Mouse (Mus musculus): ENCODE data around the gene Gpc6. TPM values are rescaled to one million over a fixed set of nuclear protein-coding genes. Genes with fewer than 3 reads are reported as not detected.

The Gpc6 gene
- total RNA-seq, 2 experiments from 2014 or later: 11.0 to 13.5 TPM

- intact Hi-C loops (cut with DNase I): loop anchor here (5.0 kb wide), 1 partner anchor 48 kb away; no protein-coding TSS in a partner anchor
- no peak for DNase-seq (ENCODE audit: low spot score)
Measured at GRCm38 (mm10) chr14:117889653-117890052, 964.5 kb downstream of the Gpc6 start.

DNA sequence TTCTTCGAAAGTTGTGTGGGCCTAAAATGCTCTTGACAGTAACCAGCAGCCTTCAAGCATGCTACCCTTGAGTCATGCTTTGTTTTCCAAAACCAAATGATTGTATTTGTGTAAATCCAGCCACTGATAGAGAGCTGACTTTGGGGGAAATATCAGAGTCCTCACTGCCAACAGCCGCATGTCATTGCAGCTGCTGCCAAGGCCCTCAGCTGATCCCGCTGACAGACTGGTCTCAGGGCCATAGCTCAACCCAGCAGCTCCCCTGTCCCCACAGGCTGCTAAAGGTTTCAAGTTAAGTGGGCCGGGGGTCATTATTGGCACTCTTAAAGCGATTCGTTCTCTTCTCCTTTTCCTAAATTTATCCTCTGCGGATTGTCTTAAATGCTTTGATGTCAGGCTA lies 966.3 kb downstream of the Gpc6 start:
- no peak for DNase-seq (ENCODE audit: low spot score)
- intact Hi-C loops (cut with DNase I): loop anchor here (5.0 kb wide), 1 partner anchor 46 kb away; no protein-coding TSS in a partner anchor

- intact Hi-C loops (cut with DNase I): loop anchor here (5.0 kb wide), 1 partner anchor 45 kb away; no protein-coding TSS in a partner anchor
- no peak for DNase-seq (ENCODE audit: low spot score)
Measured at GRCm38 (mm10) chr14:117892026-117892425, 966.9 kb downstream of the Gpc6 start.

DNA sequence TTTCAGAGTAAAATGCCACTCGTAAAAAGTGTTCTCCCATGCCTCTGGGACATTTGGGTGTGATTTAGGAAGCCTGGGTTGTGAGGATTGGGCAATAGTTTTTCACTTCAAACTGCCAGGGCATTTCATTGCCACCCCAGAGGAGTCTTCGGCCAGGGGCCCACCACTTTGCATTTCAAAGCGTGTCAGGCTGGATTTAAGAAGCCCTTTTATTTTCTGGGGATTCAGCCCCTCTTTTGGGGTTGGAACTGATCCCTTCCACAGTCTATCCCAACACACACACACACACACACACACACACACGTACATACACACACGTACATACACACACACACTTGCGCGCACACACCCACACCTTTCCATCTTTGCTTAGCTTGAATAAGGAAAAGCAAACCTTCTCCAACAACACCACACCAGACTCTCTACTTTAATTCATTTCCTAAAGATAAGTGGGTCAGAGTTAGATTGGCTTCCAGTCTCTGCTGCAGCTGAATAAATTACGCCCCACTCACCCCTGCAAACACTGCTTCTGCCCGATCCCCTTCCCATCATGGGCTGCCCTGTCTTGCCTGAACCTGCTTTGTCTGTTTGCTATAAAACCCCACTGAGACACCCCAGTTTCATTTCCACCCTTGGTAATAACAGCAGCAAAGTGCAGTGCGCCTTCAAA lies 969.9 kb downstream of the Gpc6 start:
- intact Hi-C loops (cut with DNase I): loop anchor here (5.0 kb wide), 1 partner anchor 42 kb away; no protein-coding TSS in a partner anchor
- no peak for DNase-seq (ENCODE audit: low spot score)

DNA sequence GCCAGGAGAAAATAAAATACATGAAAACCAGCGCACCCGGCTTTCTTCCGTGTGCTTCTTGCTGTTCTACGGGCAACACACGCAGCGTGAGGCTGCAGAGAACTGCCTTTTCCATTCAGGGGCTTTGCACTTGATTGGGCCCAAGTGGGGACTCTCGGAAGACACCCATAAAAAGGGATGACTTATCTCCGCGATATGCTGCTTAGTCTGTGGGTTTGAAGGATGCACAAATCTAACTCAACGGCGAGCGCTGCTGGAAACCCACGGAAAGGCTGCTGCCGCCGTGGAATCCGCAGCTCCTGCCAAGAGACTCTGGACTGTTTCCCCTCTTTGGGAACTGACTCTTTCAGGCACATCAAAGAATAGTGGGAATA lies 970.4 kb downstream of the Gpc6 start:
- intact Hi-C loops (cut with DNase I): no loop called here
- no peak for DNase-seq (ENCODE audit: low spot score)

DNA sequence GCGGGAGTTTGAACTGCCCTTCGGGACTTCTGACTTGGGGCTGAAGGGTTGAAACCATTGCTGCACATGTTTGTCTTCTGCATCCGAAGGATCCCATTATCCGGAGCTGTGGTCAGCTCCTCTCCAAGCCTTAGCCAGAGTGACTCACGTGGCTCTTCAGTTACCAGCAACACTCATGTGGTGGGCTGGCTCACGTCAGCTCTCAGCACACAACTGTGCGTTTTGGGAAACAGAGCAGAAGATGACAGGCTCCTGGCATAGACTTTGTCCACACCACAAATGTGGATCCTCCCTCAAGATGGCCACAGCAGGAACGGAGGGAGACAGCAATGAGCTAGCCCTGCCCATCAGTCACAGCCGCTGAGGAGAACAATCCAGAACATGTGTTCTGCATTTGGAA lies 979.2 kb downstream of the Gpc6 start:
- DNase-seq (ENCODE audit: low spot score): no peak
- intact Hi-C loops (cut with DNase I): loop anchor here (2.0 kb wide), 1 partner anchor 17 kb away; no protein-coding TSS in a partner anchor

DNA sequence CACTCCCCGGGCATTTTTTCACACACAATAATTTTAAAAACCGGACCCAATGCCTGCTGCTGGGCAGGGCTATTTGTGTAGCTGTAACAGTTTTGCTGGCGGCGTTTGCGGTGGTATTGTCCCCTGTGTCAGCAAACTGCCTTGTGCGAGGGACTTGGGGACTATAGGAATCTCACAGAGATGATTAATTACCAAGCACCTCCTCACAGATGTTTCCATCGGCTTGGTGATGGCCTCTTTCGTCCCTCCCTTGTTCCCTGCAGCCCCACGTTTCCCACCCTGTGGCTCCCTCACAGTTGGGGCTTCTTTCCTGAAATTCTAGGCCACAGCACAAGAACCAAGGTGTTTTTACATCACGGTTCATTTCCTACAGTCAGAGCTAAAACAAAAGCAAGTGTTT lies 980.6 kb downstream of the Gpc6 start:
- DNase-seq (ENCODE audit: low spot score): no peak
- intact Hi-C loops (cut with DNase I): loop anchor here (2.0 kb wide), 1 partner anchor 15 kb away; no protein-coding TSS in a partner anchor

GRCm38 (mm10) chr14:117906361-117906760 lies 981.2 kb downstream of the Gpc6 start:
- DNase-seq (ENCODE audit: low spot score): no peak
- intact Hi-C loops (cut with DNase I): no loop called here

DNA sequence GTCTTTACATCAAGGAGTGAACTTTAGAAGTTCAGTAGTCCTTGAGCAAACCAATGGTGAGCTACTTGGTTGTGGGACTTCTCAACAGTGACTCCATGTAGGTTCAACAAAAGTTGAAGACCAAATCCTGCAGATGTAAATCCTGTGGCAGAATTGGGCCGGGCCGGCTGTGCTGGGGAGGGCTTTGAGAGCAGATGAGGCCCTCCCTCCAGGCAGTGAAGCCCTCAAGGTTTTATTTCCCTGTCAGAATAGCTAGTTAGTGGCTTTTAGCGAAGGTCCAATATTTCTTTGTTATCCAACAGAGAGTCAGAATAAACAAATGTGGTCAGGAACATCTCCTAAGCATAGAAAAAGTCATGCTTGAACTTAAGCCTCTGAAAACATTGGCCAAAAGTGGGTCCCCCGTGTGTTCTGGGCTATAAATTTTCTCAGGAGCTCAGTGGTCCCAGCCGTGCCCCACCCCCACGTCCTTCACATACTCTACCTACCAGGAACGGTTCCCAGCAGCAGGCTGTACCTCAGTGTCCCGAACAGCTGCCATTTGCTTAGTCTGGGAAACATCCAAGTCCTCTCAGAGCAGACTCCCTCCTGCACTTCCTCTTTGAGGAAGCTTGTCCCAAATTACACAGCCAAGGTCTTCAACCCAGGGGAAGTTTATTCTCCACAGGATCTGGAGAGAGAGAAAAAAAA lies 983.3 kb downstream of the Gpc6 start:
- intact Hi-C loops (cut with DNase I): no loop called here
- DNase-seq (ENCODE audit: low spot score): peak; percentile 28

DNA sequence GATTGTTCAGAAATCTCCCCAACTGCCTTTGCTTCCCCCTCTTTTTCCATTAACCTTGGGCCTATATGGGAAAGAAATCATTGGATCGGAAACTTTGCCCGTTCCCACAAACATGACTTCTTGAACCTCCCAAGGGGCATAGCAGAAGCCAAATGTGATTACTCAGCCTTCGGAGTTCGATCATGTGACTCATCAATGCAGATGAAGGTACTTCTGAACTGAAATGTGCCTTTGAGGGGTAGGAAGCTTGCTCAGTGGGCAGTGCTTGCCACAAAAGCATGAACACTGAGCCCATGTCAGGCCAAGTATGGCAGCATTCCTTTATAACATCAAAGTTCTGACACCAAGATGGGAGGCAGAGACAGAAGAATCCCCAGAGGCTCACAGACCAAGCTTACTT lies 983.9 kb downstream of the Gpc6 start:
- DNase-seq (ENCODE audit: low spot score): peak; percentile 22
- intact Hi-C loops (cut with DNase I): no loop called here

DNA sequence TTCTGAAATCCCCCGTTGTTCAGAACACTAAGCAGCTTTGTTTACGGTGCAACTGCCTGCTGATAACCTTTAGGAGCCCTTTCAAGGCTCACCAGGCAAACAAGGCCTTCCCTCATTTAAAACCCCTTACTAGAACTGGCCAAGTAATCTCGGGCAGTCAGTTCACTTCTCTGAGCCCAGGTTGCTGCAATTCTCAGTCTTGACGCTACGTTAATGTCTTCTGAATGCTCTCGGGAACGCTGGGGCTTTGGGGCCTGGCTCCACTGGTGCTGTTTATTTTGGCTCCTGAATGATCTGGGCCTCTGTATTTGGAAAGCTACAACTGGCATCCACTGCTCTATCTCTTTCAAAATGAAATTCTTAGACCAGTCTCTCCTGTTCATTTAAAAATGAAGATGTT lies 985.2 kb downstream of the Gpc6 start:
- DNase-seq (ENCODE audit: low spot score): no peak
- intact Hi-C loops (cut with DNase I): no loop called here

GRCm38 (mm10) chr14:117912624-117913270 lies 987.6 kb downstream of the Gpc6 start:
- no peak for DNase-seq (ENCODE audit: low spot score)
- intact Hi-C loops (cut with DNase I): no loop called here

DNA sequence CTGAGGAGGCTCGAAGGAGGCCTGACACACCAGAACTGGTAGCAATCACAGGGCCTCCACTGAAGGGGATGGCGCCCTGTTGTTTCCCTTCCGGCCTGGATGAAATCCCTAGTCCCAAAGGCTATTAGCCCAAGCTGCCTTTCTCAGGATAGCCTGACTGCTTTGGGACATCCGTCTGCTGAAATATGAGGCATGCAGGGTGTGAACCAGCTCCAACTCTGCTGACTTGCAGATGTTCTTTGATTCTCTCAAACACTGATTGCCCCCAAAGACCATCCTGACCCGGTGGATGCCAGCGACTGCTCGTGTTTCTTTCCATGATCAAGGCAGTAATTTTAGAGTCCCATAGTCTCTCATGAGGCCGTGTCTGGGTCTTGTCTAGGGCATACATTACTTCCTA lies 991.5 kb downstream of the Gpc6 start:
- DNase-seq (ENCODE audit: low spot score): no peak
- intact Hi-C loops (cut with DNase I): no loop called here

GRCm38 (mm10) chr14:117918724-117919123 lies 993.6 kb downstream of the Gpc6 start:
- intact Hi-C loops (cut with DNase I): no loop called here
- no peak for DNase-seq (ENCODE audit: low spot score)

- intact Hi-C loops (cut with DNase I): loop anchor here (2.0 kb wide), 1 partner anchor 15 kb away; no protein-coding TSS in a partner anchor
- DNase-seq (ENCODE audit: low spot score): no peak
Measured at GRCm38 (mm10) chr14:117919612-117920011, 994.5 kb downstream of the Gpc6 start.

GRCm38 (mm10) chr14:117921393-117922014 lies 996.4 kb downstream of the Gpc6 start:
- no peak for DNase-seq (ENCODE audit: low spot score)
- intact Hi-C loops (cut with DNase I): loop anchor here (2.0 kb wide), 1 partner anchor 17 kb away; no protein-coding TSS in a partner anchor

DNA sequence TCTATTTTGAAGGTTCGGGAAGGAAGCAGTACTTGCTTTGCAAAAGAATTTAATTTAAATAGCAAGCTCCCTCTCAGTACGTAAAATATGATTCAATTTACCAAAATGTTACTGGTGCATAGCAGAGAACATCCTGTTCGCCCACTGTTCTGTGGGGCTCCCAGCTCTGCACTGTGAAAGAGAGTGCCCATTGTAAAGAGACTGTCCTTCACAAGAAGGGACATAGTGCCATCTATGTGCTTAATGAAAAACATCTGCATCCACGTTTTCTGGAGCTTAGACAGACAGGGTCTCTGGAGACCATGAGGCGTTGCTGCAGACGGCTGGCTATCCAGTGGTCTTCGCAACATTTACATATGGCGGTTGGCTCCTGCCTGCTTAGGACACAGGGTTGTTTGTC lies 998.6 kb downstream of the Gpc6 start:
- no peak for DNase-seq (ENCODE audit: low spot score)
- intact Hi-C loops (cut with DNase I): no loop called here

- no peak for DNase-seq (ENCODE audit: low spot score)
- intact Hi-C loops (cut with DNase I): no loop called here
Measured at GRCm38 (mm10) chr14:117930105-117930847, 1005.2 kb downstream of the Gpc6 start.

Measured in heart, postnatal 25 days (tissue).